Mouse (Mus musculus) liver, embryonic 12.5 days (tissue): ENCODE measurements around the gene Usp6nl. TPM values are rescaled to one million over a fixed set of nuclear protein-coding genes. Genes with fewer than 3 reads are reported as not detected.

Experiments
- ATAC-seq: fragments of 200-750 bp; cut with Nextera tagmentation; 2 replicates; pipeline ENCODE4 v1.8.0; 2017; ENCODE audit warnings: moderate number of reproducible peaks, mild to moderate bottlenecking, moderate library complexity
- H3K27ac ChIP-seq: fragments of 300-500 bp; sonication (generic); 2 replicates; pipeline ENCODE4 v1.5.1; 2016; ENCODE audit warnings: mild to moderate bottlenecking
- H3K27me3 ChIP-seq: fragments of 300-500 bp; sonication (generic); replicated peaks from 2 replicates; pipeline ENCODE4 v1.6.1; 2016; ENCODE audit warnings: mild to moderate bottlenecking, moderate library complexity
- H3K36me3 ChIP-seq: fragments of 300-500 bp; sonication (generic); 2 replicates; pipeline ENCODE4 v1.6.1; 2016; ENCODE audit warnings: mild to moderate bottlenecking, moderate library complexity
- H3K4me1 ChIP-seq: fragments of 300-500 bp; sonication (generic); 2 replicates; pipeline ENCODE4 v1.6.1; 2016
- H3K4me2 ChIP-seq: fragments of 300-500 bp; sonication (generic); 2 replicates; pipeline ENCODE4 v1.6.1; 2016; ENCODE audit warnings: mild to moderate bottlenecking, moderate library complexity
- H3K4me3 ChIP-seq: fragments of 300-500 bp; sonication (generic); 2 replicates; pipeline ENCODE4 v1.5.1; 2016; ENCODE audit warnings: mild to moderate bottlenecking, moderate library complexity
- H3K9ac ChIP-seq: fragments of 300-500 bp; sonication (generic); 2 replicates; pipeline ENCODE4 v1.6.1; 2016; ENCODE audit warnings: mild to moderate bottlenecking, moderate library complexity
- H3K9me3 ChIP-seq: fragments of 300-500 bp; sonication (generic); replicated peaks from 2 replicates; pipeline ENCODE4 v1.6.1; 2016; ENCODE audit warnings: mild to moderate bottlenecking, moderate library complexity
- WGBS: fragments of 180-500 bp; shearing (Covaris S2); methylation state at CpG from one replicate; pipeline ENCODE4 v1.1.7; 2016; ENCODE audit not compliant: insufficient replicate concordance; 5-methylcytosine and 5-hydroxymethylcytosine counted together
- polyA plus RNA-seq: library from polyadenylated mRNA; unstranded; fragments of >200 nt; fragmentation: Nextera tagmentation; extraction: Ambion mirVana; gene quantifications from 2 replicates; pipeline ENCODE4 v1.2.1, GENCODE M21; 2016

Usp6nl gene
- polyA plus RNA-seq, 1 experiment from 2014 or later, result 7.9 TPM

DNA sequence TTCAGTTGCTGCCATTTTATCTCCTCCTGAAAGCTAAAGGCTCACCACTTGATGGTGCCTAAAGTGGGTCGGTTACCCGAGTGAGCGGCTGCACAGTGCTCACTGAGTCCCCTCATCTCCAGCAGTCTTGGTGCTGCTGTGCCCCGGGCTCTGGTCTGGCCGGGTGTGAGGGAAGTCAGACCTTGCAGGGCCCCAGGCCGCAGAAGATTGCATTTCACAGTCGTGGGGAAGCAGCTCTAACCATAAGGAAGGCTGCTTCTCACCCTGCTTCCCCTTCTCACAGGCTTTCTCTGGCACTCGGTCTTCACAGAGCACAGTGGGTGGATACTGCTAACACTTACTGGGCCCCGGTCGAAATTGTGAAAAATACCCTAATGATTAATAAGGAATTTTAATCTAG lies 119.8 kb downstream of the Usp6nl start:
- peak overlapping the region; percentile 50 for H3K4me2 ChIP-seq
- whole genome bisulfite sequencing, result 24% methylated on average over 10 of the region's 10 CpGs
- 0 out of 2 replicates have a peak overlapping the region, but pooled peaks have one; percentile 6 for H3K4me3 ChIP-seq
- peak; percentile 22; the same call in 1 of the 2 replicates for ATAC-seq
- no peaks in the 10 kb centered on the region for H3K9me3 ChIP-seq
- H3K9ac ChIP-seq, result peak overlapping the region; percentile 54
- peak overlapping the region; percentile 70 for H3K27ac ChIP-seq
- H3K36me3 ChIP-seq, result peaks cover 40% of the 10 kb centered on the region
- H3K27me3 ChIP-seq, result no peaks in the 10 kb centered on the region
- peaks cover 50% of the 10 kb centered on the region for H3K4me1 ChIP-seq

GRCm38 (mm10) chr2:6444015-6444414 lies 121.5 kb downstream of the Usp6nl start:
- 79% methylated on average over 4 of the region's 4 CpGs for WGBS
- H3K4me3 ChIP-seq, result no peak overlapping the region
- peaks cover 50% of the 10 kb centered on the region for H3K4me1 ChIP-seq
- ATAC-seq, result no peak
- H3K27me3 ChIP-seq, result no peaks in the 10 kb centered on the region
- H3K36me3 ChIP-seq, result peaks cover 32% of the 10 kb centered on the region
- no peaks in the 10 kb centered on the region for H3K9me3 ChIP-seq
- H3K27ac ChIP-seq, result peak overlapping the region; percentile 89
- H3K4me2 ChIP-seq, result peak overlapping the region; percentile 69
- peak overlapping the region; percentile 33; the same call in 1 of the 2 replicates for H3K9ac ChIP-seq

- H3K4me1 ChIP-seq, result peaks cover 50% of the 10 kb centered on the region
- H3K27me3 ChIP-seq, result no peaks in the 10 kb centered on the region
- peaks cover 32% of the 10 kb centered on the region for H3K36me3 ChIP-seq
- H3K4me3 ChIP-seq, result peak overlapping the region; percentile 35
- peak overlapping the region; percentile 69 for H3K4me2 ChIP-seq
- H3K27ac ChIP-seq, result peak overlapping the region; percentile 89
- WGBS, result 26% methylated on average over 4 of the region's 4 CpGs
- peak overlapping the region; percentile 54 for H3K9ac ChIP-seq
- peak; percentile 95 for ATAC-seq
- no peaks in the 10 kb centered on the region for H3K9me3 ChIP-seq
These were observed 122.3 kb downstream of the Usp6nl start for GRCm38 (mm10) chr2:6444723-6445169.

DNA sequence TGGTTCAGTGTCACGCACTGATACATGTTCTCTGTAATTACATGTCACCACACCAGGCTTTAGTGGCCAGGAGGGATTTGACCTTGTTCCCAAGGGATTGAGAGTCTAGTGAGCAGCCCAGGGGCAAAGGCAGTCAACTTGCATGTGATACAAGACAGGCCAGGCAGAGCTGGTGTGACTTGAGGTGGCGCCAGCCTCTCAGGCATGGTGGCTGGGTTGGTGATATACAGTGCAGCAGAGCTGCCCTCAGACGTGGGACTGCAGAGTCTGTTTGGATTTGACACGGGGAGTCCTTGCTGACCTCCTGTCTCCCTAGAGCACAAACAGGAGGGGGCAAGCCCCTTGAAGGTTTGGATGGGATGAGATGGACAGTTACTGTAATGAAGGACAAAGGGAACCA lies 123.4 kb downstream of the Usp6nl start:
- peak overlapping the region; percentile 89; the same call in 1 of the 2 replicates for H3K27ac ChIP-seq
- WGBS, result 78% methylated on average over 4 of the region's 4 CpGs
- H3K4me2 ChIP-seq, result 0 out of 2 replicates have a peak overlapping the region, but pooled peaks have one; percentile 69
- peaks cover 22% of the 10 kb centered on the region for H3K36me3 ChIP-seq
- no peak overlapping the region for H3K4me3 ChIP-seq
- 0 out of 2 replicates have a peak overlapping the region, but pooled peaks have one; percentile 14 for H3K9ac ChIP-seq
- no peaks in the 10 kb centered on the region for H3K27me3 ChIP-seq
- peaks cover 50% of the 10 kb centered on the region for H3K4me1 ChIP-seq
- no peak for ATAC-seq
- no peaks in the 10 kb centered on the region for H3K9me3 ChIP-seq

GRCm38 (mm10) chr2:6448880-6449279 lies 126.4 kb downstream of the Usp6nl start:
- no peak for ATAC-seq
- 69% methylated on average over 2 of the region's 2 CpGs for WGBS
- Histone ChIP-seq H3K9me3 (no peaks in the 10 kb centered on the region), H3K4me2 (no peak overlapping the region), H3K4me1 (peaks cover 22% of the 10 kb centered on the region), H3K4me3 (no peak overlapping the region), H3K36me3 (0 out of 2 replicates have a peak, but pooled peaks cover 3% of the 10 kb centered on the region), H3K9ac (no peak overlapping the region), H3K27me3 (no peaks in the 10 kb centered on the region), H3K27ac (no peak overlapping the region)

DNA sequence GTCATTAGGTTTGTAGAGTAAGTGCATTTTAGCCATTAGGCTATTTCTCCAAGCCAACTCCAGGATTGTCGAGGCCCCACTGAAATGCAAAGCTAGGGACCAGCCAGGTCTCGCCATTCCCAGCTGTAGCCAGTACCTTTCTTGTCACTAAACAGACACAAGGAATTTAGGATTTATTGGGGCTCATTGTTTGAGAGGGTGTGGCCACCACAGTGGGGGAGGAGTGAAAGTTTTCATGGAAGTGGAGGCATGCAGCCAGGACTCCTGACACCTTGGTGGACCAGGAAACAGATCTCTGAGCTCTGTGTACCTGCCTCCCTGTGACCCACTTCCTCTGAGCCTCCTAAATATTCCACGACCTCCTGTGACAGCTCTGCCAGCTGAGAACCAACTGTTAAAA lies 127.2 kb downstream of the Usp6nl start:
- 68% methylated on average over 3 of the region's 3 CpGs for WGBS

GRCm38 (mm10) chr2:6450544-6450943 lies 128.1 kb downstream of the Usp6nl start:
- 78% methylated on average over 3 of the region's 3 CpGs for WGBS
- ATAC-seq, result no peak

More for the DNA sequence above, 127.2 kb downstream of the Usp6nl start:
- Histone ChIP-seq H3K4me2 (no peak overlapping the region), H3K9ac (no peak overlapping the region), H3K4me3 (no peak overlapping the region), H3K27ac (no peak overlapping the region), H3K9me3 (no peaks in the 10 kb centered on the region), H3K4me1 (peaks cover 15% of the 10 kb centered on the region), H3K36me3 (0 out of 2 replicates have a peak, but pooled peaks cover 3% of the 10 kb centered on the region), H3K27me3 (no peaks in the 10 kb centered on the region)
- no peak for ATAC-seq

DNA sequence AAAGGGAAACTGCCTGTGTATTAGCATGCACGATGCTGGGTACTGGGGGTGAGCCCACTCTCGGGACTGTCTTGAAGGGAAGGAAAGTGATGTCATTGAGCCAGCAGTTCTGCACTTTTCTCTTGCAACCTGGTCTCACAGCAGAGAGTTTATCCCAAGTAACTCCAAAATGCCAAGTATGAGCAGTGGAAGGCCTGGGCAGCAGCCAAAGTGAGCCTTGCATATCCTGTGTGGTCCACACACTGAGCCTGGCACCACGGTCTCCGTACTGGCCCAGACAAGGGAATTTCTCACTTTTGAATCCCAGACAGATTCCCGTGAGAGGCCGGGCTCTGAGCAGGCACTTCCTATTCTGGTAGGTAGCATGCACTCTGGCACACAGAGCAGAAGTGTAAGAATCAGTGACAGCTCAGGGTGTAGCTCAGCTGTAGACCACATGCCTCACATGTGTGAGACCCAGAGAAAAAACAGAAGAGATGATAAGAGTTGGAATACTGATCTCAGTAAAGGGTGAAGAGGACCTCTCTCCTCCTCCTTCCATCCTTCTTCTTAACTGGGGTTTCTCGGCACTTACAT lies 132.6 kb downstream of the Usp6nl start:
- Histone ChIP-seq H3K4me1 (0 out of 2 replicates have a peak, but pooled peaks cover 2% of the 10 kb centered on the region), H3K4me3 (no peak overlapping the region), H3K27me3 (no peaks in the 10 kb centered on the region), H3K36me3 (no peaks in the 10 kb centered on the region), H3K9me3 (no peaks in the 10 kb centered on the region), H3K4me2 (no peak overlapping the region), H3K9ac (no peak overlapping the region), H3K27ac (no peak overlapping the region)
- ATAC-seq, result no peak
- WGBS, result 55% methylated on average over 7 of the region's 7 CpGs

More at GRCm38 (mm10) chr2:6450544-6450943, 128.1 kb downstream of the Usp6nl start:
- Histone ChIP-seq H3K4me3 (no peak overlapping the region), H3K4me1 (peaks cover 6% of the 10 kb centered on the region), H3K9ac (no peak overlapping the region), H3K36me3 (0 out of 2 replicates have a peak, but pooled peaks cover 3% of the 10 kb centered on the region), H3K9me3 (no peaks in the 10 kb centered on the region), H3K4me2 (no peak overlapping the region), H3K27me3 (no peaks in the 10 kb centered on the region), H3K27ac (no peak overlapping the region)

- no peak for ATAC-seq
- Histone ChIP-seq H3K4me3 (no peak overlapping the region), H3K27me3 (no peaks in the 10 kb centered on the region), H3K36me3 (no peaks in the 10 kb centered on the region), H3K9ac (no peak overlapping the region), H3K9me3 (no peaks in the 10 kb centered on the region), H3K27ac (no peak overlapping the region), H3K4me2 (no peak overlapping the region), H3K4me1 (0 out of 2 replicates have a peak, but pooled peaks cover 8% of the 10 kb centered on the region)
- 64% methylated on average over 13 of the region's 13 CpGs for WGBS
These were observed 137.0 kb downstream of the Usp6nl start for GRCm38 (mm10) chr2:6459282-6460047.

GRCm38 (mm10) chr2:6462306-6462705 lies 139.8 kb downstream of the Usp6nl start:
- H3K4me2 ChIP-seq, result no peak overlapping the region
- H3K27ac ChIP-seq, result no peak overlapping the region
- H3K27me3 ChIP-seq, result no peaks in the 10 kb centered on the region
- no peak for ATAC-seq
- no peaks in the 10 kb centered on the region for H3K9me3 ChIP-seq
- 71% methylated on average over 3 of the region's 3 CpGs for WGBS
- no peak overlapping the region for H3K9ac ChIP-seq
- H3K4me3 ChIP-seq, result no peak overlapping the region
- H3K36me3 ChIP-seq, result no peaks in the 10 kb centered on the region
- 0 out of 2 replicates have a peak, but pooled peaks cover 8% of the 10 kb centered on the region for H3K4me1 ChIP-seq

GRCm38 (mm10) chr2:6463772-6464661 lies 141.6 kb downstream of the Usp6nl start:
- Histone ChIP-seq H3K4me3 (no peak overlapping the region), H3K9ac (no peak overlapping the region), H3K4me1 (0 out of 2 replicates have a peak, but pooled peaks cover 8% of the 10 kb centered on the region), H3K27me3 (no peaks in the 10 kb centered on the region), H3K4me2 (no peak overlapping the region), H3K9me3 (no peaks in the 10 kb centered on the region), H3K36me3 (no peaks in the 10 kb centered on the region), H3K27ac (no peak overlapping the region)
- no peak for ATAC-seq
- WGBS, result 53% methylated on average over 10 of the region's 10 CpGs
